Mouse (Mus musculus) testis, adult 2 months (tissue): ENCODE measurements around the gene Phactr2.

Source experiments
- CTCF ChIP-seq: fragments of 200-500 bp; IDR thresholded peaks from 2 replicates; pipeline ENCODE4 v1.5.1; 2012; ENCODE audit warnings: low read depth, mild to moderate bottlenecking, inconsistent platforms, low read length, moderate library complexity; ENCODE audit not compliant: control insufficient read depth, insufficient read depth, insufficient replicate concordance
- POLR2A ChIP-seq: fragments of 200-500 bp; IDR thresholded peaks from 2 replicates; pipeline ENCODE4 v1.6.1; 2012; ENCODE audit warnings: low read depth, mild to moderate bottlenecking, inconsistent platforms, low read length, moderate library complexity; ENCODE audit not compliant: control insufficient read depth

DNA sequence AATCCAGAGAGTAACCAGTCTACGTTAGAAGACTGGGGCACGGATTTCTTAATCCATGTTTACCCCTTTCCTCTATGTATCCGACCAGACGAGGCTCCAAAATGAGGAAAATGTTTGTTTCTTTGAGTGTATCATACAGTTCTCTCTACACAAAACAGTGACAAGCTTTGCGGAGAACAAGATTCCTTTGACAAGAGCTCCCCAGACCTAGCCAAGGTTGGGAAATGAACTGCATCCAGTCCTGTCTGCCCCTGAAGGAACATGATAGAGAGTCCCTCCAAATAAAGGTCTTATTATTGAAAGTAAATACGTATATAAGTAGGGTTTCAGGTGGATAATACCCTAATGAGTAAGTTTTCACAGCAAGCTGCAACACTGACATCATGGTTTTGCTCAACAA is 199.1 kb downstream of the Phactr2 start:
- TF ChIP-seq POLR2A (no peak), CTCF (no peak)
